Mouse (Mus musculus): ENCODE data around the gene Chd2.

Gene Chd2

DNA sequence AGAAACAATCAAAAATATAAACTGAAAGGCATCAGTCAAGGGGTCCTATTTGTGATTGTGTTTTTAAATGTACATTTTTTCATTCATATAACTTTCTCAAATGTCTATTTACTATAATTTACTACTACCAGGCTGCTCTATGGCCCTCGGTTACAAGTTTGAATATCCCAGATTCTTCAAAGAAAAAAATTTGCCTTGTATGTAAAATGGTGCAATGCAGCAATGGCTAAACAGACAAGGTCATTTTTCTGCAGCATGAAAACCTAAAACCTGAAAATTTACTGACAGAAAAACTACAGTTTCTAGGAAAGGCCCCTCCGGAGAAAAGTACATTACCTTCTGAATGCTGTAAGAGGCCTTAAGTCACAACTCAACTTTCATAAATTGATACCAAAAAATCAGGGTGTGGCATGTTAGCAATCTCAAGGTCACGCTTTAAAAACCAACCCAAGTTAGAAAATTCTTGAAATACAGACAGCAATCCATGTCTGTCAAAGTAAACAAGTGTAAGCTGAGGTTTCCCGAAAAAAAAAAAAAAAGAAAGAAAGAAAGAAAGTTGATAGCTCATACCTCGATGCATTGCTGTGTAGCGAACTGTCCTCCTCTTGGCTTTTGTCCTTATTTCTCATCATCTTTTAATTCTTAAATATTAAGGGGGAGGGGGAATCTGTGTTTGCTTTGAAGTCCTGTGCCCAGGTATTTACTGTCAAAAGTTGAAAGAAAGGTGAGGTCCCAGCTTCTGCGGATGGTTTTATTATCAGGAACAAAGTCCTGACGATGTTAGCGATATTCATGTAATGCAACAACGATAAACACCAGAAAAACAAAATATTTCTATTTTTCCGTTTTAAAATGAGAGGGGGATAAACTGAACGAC lies 1.2 kb downstream of the Chd2 start:
- in situ Hi-C loops (cut with MboI, MseI), result no loop called here

DNA sequence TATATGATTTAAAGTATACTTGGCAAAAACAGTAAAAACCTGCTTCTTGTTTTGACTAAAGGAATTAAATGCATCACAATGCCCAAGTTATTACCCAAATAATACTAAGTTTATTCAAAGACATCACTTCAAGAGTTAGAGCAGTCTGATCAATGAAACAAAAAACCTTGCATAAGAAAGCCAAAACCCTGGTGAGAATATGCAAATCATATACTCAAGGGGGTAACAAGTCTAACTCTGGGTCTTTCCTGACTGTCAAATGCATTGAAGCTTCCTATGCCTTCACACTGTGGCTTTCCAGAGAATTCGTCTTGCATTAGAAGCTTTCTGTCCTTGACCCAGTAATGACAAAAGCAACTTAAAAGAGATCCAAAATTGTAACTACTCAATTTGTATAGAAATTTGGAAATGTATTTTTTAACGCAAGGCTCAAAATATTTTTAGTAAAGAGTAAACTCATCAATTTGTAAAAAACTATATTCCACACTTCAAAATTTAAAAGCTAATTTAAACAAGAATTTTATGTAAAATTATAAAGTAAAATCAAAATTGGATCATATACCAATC lies 2.4 kb downstream of the Chd2 start:
- in situ Hi-C loops (cut with MboI, MseI), result no loop called here

DNA sequence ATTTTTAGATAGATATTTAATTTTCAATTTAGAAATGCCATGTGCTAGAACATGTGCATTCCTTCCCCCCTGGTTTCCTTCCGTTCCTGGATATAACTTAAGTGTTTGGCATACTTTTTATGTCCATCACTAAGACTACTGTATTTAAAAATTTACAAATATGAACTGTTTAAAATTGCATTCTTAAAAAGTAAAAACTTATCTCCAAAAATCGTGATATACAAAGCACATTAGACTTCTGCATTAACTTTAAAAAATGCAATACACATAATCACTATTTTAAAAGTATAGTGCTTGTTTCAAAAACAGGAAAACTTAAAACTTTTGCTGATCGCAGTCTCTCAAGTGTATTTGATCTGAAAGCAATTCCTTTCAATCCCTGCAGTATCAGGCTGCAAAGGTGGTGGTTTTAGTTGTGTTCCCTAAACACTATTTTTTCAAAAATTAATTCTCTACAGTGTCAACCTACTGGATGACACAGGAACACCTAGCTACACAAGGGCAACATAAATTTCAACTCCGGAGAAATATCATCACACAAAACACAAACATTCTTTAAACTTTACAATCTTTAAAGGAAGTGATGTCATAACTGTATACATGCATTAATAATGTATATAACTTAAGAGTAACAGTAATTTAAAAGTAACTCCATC lies 3.1 kb downstream of the Chd2 start:
- in situ Hi-C loops (cut with MboI, MseI), result no loop called here

DNA sequence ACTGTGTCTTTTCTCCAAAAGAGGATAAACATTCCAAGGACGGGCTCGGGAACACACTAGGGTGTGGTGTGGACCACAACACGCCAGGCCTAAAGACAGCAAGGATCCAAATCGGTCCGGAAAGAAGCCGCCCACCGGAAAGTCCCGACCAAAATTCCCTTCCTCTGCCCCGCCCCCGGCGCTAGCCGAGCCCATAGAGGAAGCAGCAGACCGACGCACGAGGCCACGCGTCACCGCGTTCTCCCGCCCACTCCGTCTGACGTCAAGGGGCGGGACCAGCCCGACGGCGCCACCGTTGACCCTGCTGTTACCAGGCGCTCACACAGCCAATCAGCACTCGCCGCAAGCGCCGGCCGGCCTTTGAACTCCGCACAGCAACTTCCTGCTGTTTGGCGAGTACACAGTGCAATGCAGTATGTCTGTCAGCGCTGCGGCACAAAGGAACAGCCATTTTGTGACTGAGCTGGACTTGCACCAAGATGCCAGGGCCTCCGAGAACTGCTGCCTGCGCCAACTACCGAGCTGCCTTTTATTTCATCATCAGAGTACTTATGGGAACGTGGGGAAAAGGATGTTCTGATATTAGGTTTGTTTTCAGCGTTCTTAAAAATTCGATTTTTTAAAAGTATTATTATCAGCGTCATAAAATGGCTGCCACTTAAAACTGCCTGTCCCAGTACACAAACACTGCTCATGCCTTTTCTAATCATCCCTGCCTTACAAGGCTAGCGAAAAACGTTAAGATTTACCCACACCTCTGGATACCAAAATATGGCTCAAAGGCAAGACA lies 3.8 kb downstream of the Chd2 start:
- in situ Hi-C loops (cut with MboI, MseI), result no loop called here

DNA sequence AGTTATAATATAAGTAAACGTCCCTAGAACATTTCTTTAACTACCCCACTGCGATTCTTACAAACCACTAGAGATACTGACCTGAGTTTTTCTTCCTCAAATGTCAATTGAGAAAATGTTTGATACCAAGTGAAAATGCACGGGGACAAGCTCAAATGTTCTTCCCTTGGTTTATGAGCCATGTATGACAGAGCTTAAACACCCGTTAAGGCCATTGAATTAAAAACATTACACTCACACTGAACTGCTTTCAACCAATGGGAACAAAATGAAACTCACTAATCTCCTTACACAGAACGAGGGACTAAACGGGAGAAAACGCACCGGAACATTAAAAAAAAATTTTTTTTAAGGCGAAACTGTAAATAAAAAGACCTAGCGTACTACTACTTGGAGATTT lies 4.4 kb downstream of the Chd2 start:
- in situ Hi-C loops (cut with MboI, MseI), result no loop called here

DNA sequence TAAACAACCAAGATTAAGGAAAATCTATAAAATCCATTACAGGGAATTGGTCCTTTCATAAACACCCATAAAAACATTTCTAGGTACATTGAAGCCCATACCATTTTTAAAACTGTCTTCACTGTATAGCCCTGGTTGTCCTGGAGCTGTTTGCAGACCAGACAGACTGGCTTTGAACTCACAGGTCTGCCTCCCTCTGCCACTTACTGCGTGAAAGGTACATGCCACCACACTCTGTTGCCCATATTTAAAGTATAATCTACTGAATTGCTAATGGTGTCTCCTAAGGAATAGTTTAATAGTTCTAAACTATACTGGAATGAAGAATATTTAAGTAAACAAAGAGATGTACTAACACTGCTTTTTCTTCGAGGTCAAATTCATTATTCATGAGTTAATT lies 5.1 kb downstream of the Chd2 start:
- in situ Hi-C loops (cut with MboI, MseI), result no loop called here

DNA sequence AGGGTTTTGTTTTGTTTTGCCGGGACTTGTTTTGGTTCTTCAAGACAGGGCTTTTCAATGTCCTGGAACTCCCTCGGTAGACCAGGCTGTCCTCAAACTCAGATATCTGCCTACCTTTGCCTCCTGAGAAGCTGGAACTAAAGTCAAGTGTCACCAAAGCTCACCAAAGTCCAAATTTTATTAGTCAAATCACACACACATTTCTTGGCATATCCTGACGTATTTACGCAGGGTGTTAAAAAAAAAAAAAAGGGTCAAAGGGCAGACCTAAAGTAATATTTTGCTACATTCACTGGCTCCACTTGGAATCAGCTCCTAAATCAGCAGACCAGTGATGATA lies 5.8 kb downstream of the Chd2 start:
- in situ Hi-C loops (cut with MboI, MseI), result no loop called here

DNA sequence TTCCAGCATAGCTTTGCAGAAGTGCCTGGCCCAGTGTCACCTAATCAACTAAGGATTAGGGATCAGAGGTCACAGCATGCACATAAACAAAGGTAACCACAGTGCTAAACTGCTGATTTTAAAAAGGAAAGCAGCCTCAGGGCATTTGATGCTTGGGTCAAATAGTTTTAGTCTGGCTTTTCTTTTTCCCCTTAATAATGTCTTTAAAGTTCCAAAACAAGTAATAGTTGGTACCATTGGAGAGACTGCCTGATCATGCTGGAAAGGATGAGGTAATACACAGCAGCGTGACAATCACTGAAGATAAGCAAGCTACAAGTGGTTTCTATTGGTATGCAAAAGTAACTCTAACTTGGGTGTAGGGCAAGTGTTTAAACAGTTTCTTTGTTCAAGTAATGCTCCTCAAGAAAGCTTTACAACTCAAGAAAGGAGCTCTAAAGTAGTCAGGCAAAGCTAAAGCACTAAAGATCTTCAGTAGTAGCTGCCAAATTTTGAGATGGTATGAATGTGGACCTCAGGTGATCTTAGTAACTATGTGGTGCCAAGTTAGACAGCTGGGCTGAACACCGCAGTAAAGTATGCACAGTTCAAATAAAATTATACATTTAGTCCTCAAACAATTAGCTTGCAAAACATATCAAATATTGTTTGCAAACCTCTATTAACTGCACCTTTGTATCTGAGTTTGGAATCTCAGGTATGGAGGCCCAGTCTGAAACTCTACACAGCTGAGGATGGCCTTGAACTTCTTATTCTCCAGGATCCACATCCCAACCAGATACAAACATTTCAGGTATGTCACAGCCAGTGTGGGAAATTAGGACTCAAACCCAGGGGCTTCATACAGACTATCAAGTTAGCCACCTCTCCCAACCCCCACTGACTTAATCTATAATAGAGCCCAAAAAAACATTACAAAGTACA lies 6.4 kb downstream of the Chd2 start:
- in situ Hi-C loops (cut with MboI, MseI), result no loop called here

DNA sequence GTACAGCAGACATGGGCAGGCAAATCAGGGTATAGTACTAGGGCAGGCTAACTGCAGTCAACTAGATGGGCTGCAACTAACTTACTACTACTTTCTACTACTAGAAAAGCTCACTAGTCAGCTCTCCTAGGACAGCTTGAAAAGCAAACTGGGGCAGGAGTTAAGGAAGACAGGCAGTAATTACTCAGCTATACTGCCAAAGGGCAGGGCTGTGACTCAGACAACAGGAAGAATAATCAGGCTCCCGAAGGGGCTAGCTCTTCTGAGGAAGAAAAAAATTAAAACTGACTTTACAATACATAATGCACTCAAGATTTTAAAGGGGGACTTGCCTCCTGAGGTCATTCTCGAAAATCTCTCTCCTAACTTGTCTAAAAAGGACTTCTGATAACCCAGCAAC lies 8.2 kb downstream of the Chd2 start:
- in situ Hi-C loops (cut with MboI, MseI), result no loop called here

DNA sequence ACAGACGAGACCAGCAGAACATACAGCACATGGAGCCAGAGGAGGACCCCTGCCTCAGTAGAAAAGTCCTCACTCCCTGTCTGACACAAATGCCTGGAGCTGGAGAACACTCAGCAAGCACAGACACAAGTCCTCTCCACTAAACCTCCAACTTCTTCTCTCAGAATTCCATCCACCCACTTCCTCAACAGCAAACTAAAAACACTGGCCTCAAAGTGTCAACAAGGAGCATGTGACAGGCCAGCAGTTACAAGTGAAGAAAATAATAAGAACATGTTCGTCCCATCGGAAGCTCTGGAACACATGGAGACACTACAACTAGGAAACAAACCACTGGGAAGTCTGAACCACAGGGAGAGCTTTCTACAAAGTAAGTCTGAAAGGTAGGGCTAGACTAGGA lies 8.7 kb downstream of the Chd2 start:
- in situ Hi-C loops (cut with MboI, MseI), result no loop called here

DNA sequence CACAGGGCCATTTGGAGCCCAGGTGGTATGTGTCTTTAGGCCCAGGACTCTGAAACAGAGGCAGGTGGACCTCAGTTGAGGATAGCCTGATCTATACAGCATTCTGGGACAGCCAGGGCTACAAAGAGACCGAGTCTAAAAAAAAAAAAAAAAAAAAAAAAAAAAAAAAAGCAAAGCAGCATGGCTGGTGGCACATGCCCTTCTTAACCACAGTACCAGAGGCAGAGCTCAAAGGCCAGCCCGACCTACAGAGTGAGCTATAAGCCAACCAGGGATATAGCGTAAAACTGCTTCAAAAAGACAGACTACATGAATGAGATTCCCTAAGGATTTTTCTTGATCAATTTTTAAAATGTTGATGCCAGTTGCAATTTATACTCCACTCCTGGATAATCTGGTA lies 9.5 kb downstream of the Chd2 start:
- in situ Hi-C loops (cut with MboI, MseI), result no loop called here

DNA sequence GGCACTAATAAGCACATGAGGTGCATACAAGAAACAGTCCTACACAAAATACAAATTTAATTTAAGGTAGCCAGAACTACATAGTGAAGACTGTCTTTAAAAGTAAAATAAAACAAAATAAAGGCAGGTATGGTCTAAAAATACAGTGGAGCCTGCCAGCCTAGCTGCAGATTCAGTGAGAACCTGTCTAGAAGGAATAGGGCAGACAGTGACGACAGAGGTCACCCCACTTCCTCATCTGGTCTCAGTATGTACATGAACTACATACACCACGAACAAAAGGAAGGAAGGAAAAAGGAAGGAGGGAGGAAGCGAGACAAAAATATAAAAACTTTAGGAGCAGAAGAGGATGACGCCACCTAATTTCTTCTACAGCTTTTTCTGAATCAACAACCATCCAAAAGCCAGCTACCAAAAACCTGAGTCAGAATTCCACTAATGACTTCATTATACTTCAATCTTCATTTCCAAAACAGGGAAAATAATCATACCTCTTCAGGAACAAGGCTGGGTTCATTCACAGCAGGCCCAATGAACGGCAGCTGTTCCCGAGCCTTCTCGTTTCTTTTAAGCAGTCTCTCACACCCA lies 10.0 kb downstream of the Chd2 start:
- in situ Hi-C loops (cut with MboI, MseI), result no loop called here

DNA sequence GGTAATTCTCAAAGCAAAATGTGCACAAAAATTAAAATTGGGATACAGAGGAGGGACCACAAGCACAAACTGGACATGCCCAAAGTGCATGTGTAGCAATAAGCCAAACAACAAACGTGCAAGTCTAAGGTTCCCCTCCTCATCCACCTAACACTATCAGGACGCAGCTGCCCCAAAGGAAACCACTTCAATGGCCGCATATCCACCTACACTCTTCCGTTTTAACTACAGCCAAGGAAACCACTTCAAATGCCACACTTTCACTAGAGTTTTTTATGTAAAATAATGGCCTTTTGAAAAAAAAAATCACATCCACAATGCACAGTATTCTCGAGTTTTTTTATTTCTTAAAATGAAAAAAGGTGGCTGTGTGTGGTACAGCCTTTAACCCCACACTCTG lies 10.8 kb downstream of the Chd2 start:
- in situ Hi-C loops (cut with MboI, MseI), result no loop called here

DNA sequence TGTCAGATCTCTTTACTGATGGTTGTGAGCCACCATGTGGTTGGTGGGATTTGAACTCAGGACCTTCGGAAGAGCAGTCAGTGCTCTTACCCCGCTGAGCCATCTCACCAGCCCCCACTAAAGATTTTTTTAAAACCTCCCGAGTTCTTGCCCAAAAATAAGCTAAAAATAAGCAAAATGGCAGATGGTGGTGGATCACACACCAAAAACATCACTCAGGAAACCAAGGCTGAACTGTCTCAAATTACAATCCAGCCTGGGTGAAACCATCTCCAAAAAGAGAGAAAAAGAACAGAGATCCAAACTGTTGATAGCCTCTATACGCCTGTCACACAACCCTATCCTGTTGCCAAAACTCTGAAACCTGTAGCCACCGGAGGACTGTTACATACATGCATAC lies 11.5 kb downstream of the Chd2 start:
- in situ Hi-C loops (cut with MboI, MseI), result no loop called here

DNA sequence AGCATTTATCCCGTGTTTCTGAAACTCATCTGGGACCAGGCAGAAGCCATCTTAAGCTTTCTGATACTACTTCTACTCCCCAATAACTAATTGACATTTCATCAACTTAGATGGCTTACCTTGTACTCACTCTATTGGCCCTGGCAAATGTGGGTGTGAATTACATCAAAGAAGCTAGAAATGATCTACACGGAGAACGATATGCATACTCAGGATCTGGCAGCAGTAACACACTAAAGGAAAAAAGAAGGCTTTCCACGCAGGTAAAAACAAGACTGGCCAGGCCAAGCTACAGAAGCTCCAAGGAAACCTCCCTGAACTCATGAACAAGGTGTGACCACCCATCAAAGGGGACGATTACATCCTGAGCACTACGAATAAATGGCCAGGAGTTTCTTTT lies 12.4 kb downstream of the Chd2 start:
- in situ Hi-C loops (cut with MboI, MseI), result loop anchor here (5.0 to 10.0 kb wide), 2 partner anchors 93 to 1224 kb away; partner anchors contain the start of gene Mctp2

DNA sequence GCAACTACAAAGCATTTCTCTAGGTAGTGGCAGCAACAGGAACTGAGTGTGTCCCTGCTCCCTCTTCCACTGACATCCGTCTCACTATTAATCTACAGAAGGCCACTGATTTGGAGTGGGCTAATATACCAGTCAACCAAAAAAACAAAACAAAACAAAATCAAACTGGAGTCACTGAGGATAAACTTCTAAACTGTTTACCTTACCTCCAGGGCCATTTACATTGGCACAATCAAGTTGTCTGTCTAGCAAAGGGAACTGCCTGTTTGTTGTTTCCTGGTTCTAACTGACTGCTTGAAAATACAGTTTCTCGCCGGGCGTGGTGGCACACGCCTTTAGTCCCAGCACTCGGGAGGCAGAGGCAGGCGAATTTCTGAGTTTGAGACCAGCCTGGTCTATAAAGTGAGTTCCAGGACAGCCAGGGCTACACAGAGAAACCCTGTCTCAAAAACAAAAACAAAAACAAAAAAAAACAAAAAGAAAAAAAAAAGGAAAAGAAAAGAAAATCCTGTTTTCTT lies 13.2 kb downstream of the Chd2 start:
- in situ Hi-C loops (cut with MboI, MseI), result loop anchor here (5.0 to 10.0 kb wide), 2 partner anchors 94 to 1224 kb away; partner anchors contain the start of gene Mctp2

DNA sequence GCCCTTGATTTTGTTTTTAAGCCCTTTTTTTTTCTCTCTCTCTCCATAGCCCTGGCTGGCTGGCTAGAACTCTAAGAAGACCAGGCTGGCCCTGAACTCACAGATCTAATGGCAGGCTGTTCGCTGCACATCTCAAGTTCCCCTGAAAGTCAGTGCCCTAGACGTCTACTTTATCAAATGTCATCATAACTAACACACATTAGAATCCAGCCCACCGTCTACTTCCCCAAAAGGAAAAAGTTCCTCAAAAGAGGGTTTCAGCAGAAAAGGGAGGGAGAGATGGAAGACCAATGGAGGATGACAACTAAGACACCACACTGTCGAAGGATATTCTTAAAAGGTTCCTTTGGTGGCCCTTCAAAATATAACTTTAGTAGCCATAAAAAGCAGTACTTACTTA lies 14.4 kb downstream of the Chd2 start:
- in situ Hi-C loops (cut with MboI, MseI), result loop anchor here (5.0 to 10.0 kb wide), 2 partner anchors 95 to 1222 kb away; partner anchors contain the start of gene Mctp2

DNA sequence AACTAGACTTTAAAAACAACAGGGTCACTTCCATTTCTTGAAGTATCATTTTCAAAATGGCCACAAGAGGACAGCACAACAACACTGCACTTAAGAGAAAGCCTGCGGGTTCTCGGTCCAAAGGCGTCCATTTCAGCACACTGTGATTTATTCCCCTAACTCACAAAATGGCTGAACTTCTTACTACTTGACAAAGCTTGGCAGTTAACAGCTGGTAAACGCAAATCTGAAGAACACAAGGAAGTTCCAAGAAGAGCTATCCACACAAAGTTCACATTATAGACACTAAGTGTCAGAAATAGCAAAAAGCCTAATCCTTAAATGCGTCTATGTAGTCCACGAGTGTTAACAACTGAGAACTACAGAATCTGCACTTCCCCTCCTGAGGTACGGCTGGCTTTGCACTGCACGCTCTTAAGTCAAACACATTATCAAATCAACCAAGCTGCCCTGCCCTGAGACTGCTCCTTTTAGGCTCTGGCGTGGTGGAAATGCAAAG lies 17.1 kb downstream of the Chd2 start:
- in situ Hi-C loops (cut with MboI, MseI), result loop anchor here (10.0 kb wide), 1 partner anchor 1220 kb away; the partner anchor contains the start of gene Mctp2

DNA sequence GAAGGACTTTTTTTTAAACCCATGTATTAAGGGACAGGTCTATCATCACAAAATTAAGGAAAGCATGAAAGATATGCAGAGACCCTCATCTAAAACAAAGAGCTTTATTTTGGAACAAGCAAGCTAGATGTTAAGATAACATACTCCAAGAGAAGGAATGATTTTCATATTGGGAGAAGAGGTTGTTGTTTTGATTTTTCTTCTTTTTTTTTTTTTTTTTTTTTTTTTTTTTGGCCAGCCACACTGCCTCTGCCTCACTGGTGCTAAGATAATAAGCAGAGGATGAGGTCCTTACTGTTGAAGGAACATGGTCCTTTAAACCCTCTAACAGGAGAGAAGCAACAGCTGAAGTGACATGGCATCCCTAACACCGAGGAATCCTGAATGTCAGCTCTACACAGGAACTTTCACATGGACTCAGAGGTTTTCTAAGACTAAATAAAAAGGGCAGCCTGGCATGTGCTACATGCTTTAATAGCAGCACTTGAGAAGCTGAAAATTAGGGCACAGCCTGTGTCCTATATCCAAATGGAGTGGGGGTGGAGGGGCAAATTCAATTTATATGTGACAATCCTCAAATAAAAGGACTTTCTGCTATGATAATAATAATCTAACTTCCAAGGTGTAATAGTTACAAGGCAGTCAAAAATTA lies 17.9 kb downstream of the Chd2 start:
- in situ Hi-C loops (cut with MboI, MseI), result loop anchor here (10.0 kb wide), 1 partner anchor 1219 kb away; the partner anchor contains the start of gene Mctp2
